Mouse (Mus musculus) lung, postnatal 4 days (tissue): ENCODE measurements at regions not wholly inside any gene's neighbourhood (a gene's known extent, or its start where the extent isn't known, plus 50 kb on each side); places are given as distances from the start of the nearest gene placed in this dataset.

Experiments used
- DNase-seq, 2 experiments: peaks; one replicate each; pipeline ENCODE4 v3.0.0; 2021

- no peak for DNase-seq
Observed at GRCm38 (mm10) chr13:94619511-94619910, 169.2 kb upstream of the Tbca start.

GRCm38 (mm10) chr13:94630055-94630454, 158.7 kb upstream of the Tbca start:
- no peak for DNase-seq

- DNase-seq = no peak
Observed at GRCm38 (mm10) chr13:94630685-94631084, 158.0 kb upstream of the Tbca start.

- DNase-seq = no peak
Observed at GRCm38 (mm10) chr13:94632730-94633129, 156.0 kb upstream of the Tbca start.

GRCm38 (mm10) chr13:94640336-94640735, 148.4 kb upstream of the Tbca start:
- no peak for DNase-seq

- no peak for DNase-seq
Observed at GRCm38 (mm10) chr13:94645241-94646206, 143.2 kb upstream of the Tbca start.

GRCm38 (mm10) chr13:94646326-94646725, 142.4 kb upstream of the Tbca start:
- DNase-seq = no peak

- DNase-seq = no peak
Observed at GRCm38 (mm10) chr13:94646781-94647555, 141.7 kb upstream of the Tbca start.

GRCm38 (mm10) chr13:94647566-94647965, 141.1 kb upstream of the Tbca start:
- no peak for DNase-seq

GRCm38 (mm10) chr13:94650951-94651350, 137.8 kb upstream of the Tbca start:
- DNase-seq = no peak

GRCm38 (mm10) chr13:94667604-94668003, 121.1 kb upstream of the Tbca start:
- no peak for DNase-seq

- no peak for DNase-seq
Observed at GRCm38 (mm10) chr13:94668276-94668675, 120.4 kb upstream of the Tbca start.

GRCm38 (mm10) chr13:94669106-94669683, 119.5 kb upstream of the Tbca start:
- no peak for DNase-seq

- no peak for DNase-seq
Observed at GRCm38 (mm10) chr13:94670266-94670665, 118.4 kb upstream of the Tbca start.

GRCm38 (mm10) chr13:94670961-94671360, 117.7 kb upstream of the Tbca start:
- no peak for DNase-seq

- no peak for DNase-seq
Observed at GRCm38 (mm10) chr13:94680492-94681168, 108.1 kb upstream of the Tbca start.

- no peak for DNase-seq
Observed at GRCm38 (mm10) chr13:94681606-94682005, 107.1 kb upstream of the Tbca start.

- no peak for DNase-seq
Observed at GRCm38 (mm10) chr13:94685191-94685590, 103.5 kb upstream of the Tbca start.

GRCm38 (mm10) chr13:94687295-94687694, 101.4 kb upstream of the Tbca start:
- no peak for DNase-seq

GRCm38 (mm10) chr13:94706641-94707053, 82.1 kb upstream of the Tbca start:
- no peak for DNase-seq

GRCm38 (mm10) chr13:94707371-94708280, 81.1 kb upstream of the Tbca start:
- DNase-seq = no peak

- DNase-seq = no peak
Observed at GRCm38 (mm10) chr13:94708786-94709185, 79.9 kb upstream of the Tbca start.
